Mouse (Mus musculus) heart, postnatal 0 days (tissue): ENCODE results near the gene Nr2c1. TPM values are rescaled to one million over a fixed set of nuclear protein-coding genes. Genes with fewer than 3 reads are reported as not detected.

ENCODE experiments used
- ATAC-seq: fragments of 200-750 bp; cut with Nextera tagmentation; 2 replicates; pipeline ENCODE4 v1.8.0; 2017; ENCODE audit warnings: low read depth, moderate number of reproducible peaks, moderate library complexity; ENCODE audit not compliant: insufficient read depth
- DNase-seq: peaks from one replicate; pipeline ENCODE4 v3.0.0-alpha.2; 2016; ENCODE audit warnings: low spot score
- H3K27ac ChIP-seq: fragments of 300-500 bp; sonication (generic); 2 replicates; pipeline ENCODE4 v1.5.1; 2014; ENCODE audit warnings: low read depth, mild to moderate bottlenecking
- H3K27me3 ChIP-seq: fragments of 300-500 bp; sonication (generic); 2 replicates; pipeline ENCODE4 v1.6.1; 2014; ENCODE audit warnings: low read length, mixed read lengths; ENCODE audit not compliant: control insufficient read depth, insufficient read depth
- H3K36me3 ChIP-seq: fragments of 300-500 bp; sonication (generic); replicated peaks from 2 replicates; pipeline ENCODE4 v1.6.1; 2014; ENCODE audit warnings: low read length, mixed read lengths; ENCODE audit not compliant: control insufficient read depth, insufficient read depth
- H3K4me1 ChIP-seq: fragments of 300-500 bp; sonication (generic); 2 replicates; pipeline ENCODE4 v1.6.1; 2014; ENCODE audit warnings: antibody characterized with exemption; ENCODE audit not compliant: control insufficient read depth, insufficient read depth
- H3K4me2 ChIP-seq: fragments of 300-500 bp; sonication (generic); 2 replicates; pipeline ENCODE4 v1.6.1; 2014; ENCODE audit warnings: low read depth, mild to moderate bottlenecking, low read length, moderate library complexity
- H3K4me3 ChIP-seq: fragments of 300-500 bp; sonication (generic); 2 replicates; pipeline ENCODE4 v1.5.1; 2014; ENCODE audit warnings: low read depth, low read length
- H3K9ac ChIP-seq: fragments of 300-500 bp; sonication (generic); replicated peaks from 2 replicates; pipeline ENCODE4 v1.6.1; 2014; ENCODE audit warnings: low read depth, low read length, mixed read lengths
- H3K9me3 ChIP-seq: fragments of 300-500 bp; sonication (generic); replicated peaks from 2 replicates; pipeline ENCODE4 v1.6.1; 2016; ENCODE audit warnings: low read length; ENCODE audit not compliant: control insufficient read depth
- CTCF ChIP-seq: IDR thresholded peaks from 2 replicates; pipeline ENCODE4 v1.5.1; 2016; ENCODE audit warnings: antibody characterized with exemption, control low read depth, low read depth
- EP300 ChIP-seq: IDR thresholded peaks from 2 replicates; pipeline ENCODE4 v1.6.1; 2016; ENCODE audit warnings: antibody characterized with exemption, low read depth
- WGBS: fragments of 180-500 bp; shearing (Covaris S2); extraction: QIAGEN DNeasy Blood & Tissue Kit; methylation state at CpG from one replicate; pipeline ENCODE4 v1.1.7; 2014; 5-methylcytosine and 5-hydroxymethylcytosine counted together
- polyA plus RNA-seq: library from polyadenylated mRNA; unstranded; fragments of >200 nt; fragmentation: Nextera tagmentation; extraction: Ambion mirVana; gene quantifications from 2 replicates; pipeline ENCODE4 v1.2.1, GENCODE M21; 2015
- total RNA-seq: library from RNA; depleted of rRNA; stranded (reverse); fragments of >200 nt; gene quantifications from 2 replicates; pipeline ENCODE4 v1.2.3, GENCODE M21; 2014; ENCODE audit warnings: low replicate concordance

Nr2c1 gene
- total and polyA plus RNA-seq, 2 experiments from 2014 or later: 4.8 to 5.2 TPM

- no peaks in the 10 kb centered on the region for H3K27me3 ChIP-seq
- 0 out of 2 replicates have a peak, but pooled peaks cover 10% of the 10 kb centered on the region for H3K36me3 ChIP-seq
- ATAC-seq (no peak), DNase-seq (no peak)
- no peak overlapping the region for H3K27ac ChIP-seq
- no peaks in the 10 kb centered on the region for H3K4me1 ChIP-seq
- no peaks in the 10 kb centered on the region for H3K9me3 ChIP-seq
- no peak overlapping the region for H3K9ac ChIP-seq
- WGBS: 87% methylated on average over 6 of the region's 6 CpGs
- H3K4me2 ChIP-seq: no peak overlapping the region
- TF ChIP-seq EP300 (no peak), CTCF (no peak)
- no peak overlapping the region for H3K4me3 ChIP-seq
Measured at GRCm38 (mm10) chr10:94108791-94109190, 39.0 kb upstream of the Nr2c1 start.

- no peaks in the 10 kb centered on the region for H3K36me3 ChIP-seq
- peaks cover 7% of the 10 kb centered on the region for H3K4me1 ChIP-seq
- no peaks in the 10 kb centered on the region for H3K9me3 ChIP-seq
- no peak overlapping the region for H3K4me2 ChIP-seq
- ATAC-seq (no peak), DNase-seq (no peak)
- no peak overlapping the region for H3K4me3 ChIP-seq
- no peaks in the 10 kb centered on the region for H3K27me3 ChIP-seq
- no peak overlapping the region for H3K9ac ChIP-seq
- no peak for TF ChIP-seq EP300
- TF ChIP-seq CTCF: no peak
- H3K27ac ChIP-seq: no peak overlapping the region
- 87% methylated on average over 9 of the region's 9 CpGs for WGBS
Measured at GRCm38 (mm10) chr10:94110834-94111754, 36.7 kb upstream of the Nr2c1 start.

DNA sequence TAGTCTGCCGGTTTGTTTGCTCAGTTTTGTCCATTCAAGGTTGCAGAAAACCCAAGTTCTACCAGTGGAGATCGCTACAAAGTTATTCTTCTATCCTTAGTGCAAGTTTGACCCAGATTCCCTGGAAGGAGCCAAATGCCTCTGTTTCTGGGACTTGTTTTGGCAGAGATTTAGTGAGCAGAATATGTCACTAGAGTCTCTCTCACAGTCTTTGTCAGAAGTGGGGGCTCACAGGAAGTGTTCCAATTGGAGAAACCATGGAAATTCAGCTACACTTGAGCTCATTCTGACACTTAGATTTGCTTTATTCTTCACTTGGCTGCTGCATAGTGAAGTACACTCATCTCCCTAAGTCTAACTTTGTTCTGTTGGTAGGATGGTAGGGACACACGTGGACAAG, 35.6 kb upstream of the Nr2c1 start:
- H3K27ac ChIP-seq: no peak overlapping the region
- H3K4me2 ChIP-seq: no peak overlapping the region
- TF ChIP-seq CTCF: no peak
- TF ChIP-seq EP300: no peak
- no peak overlapping the region for H3K9ac ChIP-seq
- no peaks in the 10 kb centered on the region for H3K27me3 ChIP-seq
- no peaks in the 10 kb centered on the region for H3K9me3 ChIP-seq
- peaks cover 7% of the 10 kb centered on the region for H3K4me1 ChIP-seq
- no peak for ATAC-seq
- 84% methylated on average over 3 of the region's 3 CpGs for WGBS
- DNase-seq: no peak
- no peaks in the 10 kb centered on the region for H3K36me3 ChIP-seq
- no peak overlapping the region for H3K4me3 ChIP-seq

- TF ChIP-seq EP300: no peak
- peak; percentile 75 for TF ChIP-seq CTCF
- peak overlapping the region; percentile 51 for H3K4me2 ChIP-seq
- H3K4me3 ChIP-seq: peak overlapping the region; percentile 12; the same call in 1 of the 2 replicates
- peak; percentile 91 for ATAC-seq
- H3K9me3 ChIP-seq: no peaks in the 10 kb centered on the region
- 0 out of 2 replicates have a peak, but pooled peaks cover 3% of the 10 kb centered on the region for H3K36me3 ChIP-seq
- peak overlapping the region; percentile 34; the same call in 1 of the 2 replicates for H3K9ac ChIP-seq
- H3K27me3 ChIP-seq: no peaks in the 10 kb centered on the region
- peak; percentile 85 for DNase-seq
- WGBS: 14% methylated on average over 6 of the region's 6 CpGs
- H3K27ac ChIP-seq: peak overlapping the region; percentile 84
- peaks cover 7% of the 10 kb centered on the region for H3K4me1 ChIP-seq
Measured at GRCm38 (mm10) chr10:94115893-94116599, 31.8 kb upstream of the Nr2c1 start.

GRCm38 (mm10) chr10:94116781-94117340, 31.0 kb upstream of the Nr2c1 start:
- Histone ChIP-seq H3K27ac (peak overlapping the region; percentile 46), H3K4me2 (no peak overlapping the region), H3K9ac (no peak overlapping the region), H3K36me3 (0 out of 2 replicates have a peak, but pooled peaks cover 8% of the 10 kb centered on the region), H3K4me1 (peaks cover 7% of the 10 kb centered on the region), H3K4me3 (no peak overlapping the region), H3K27me3 (no peaks in the 10 kb centered on the region), H3K9me3 (no peaks in the 10 kb centered on the region)
- 38% methylated on average over 12 of the region's 12 CpGs for WGBS
- no peak for DNase-seq
- TF ChIP-seq EP300: no peak
- no peak for TF ChIP-seq CTCF
- 0 out of 2 replicates have a peak, but pooled peaks have one; percentile 1 for ATAC-seq
